Mouse (Mus musculus) R1 (cell line): ENCODE measurements at regions not wholly inside any gene's neighbourhood (a gene's known extent, or its start where the extent isn't known, plus 50 kb on each side); places are given as distances from the start of the nearest gene placed in this dataset.

Experiments used
- DNase-seq: peaks from one replicate; pipeline ENCODE4 v3.0.0-alpha.2; 2018; ENCODE audit warnings: low read depth, low spot score

GRCm38 (mm10) chr10:115025950-115026349 is 158.9 kb downstream of the Tph2 start:
- DNase-seq, result no peak

GRCm38 (mm10) chr10:115019443-115019842 is 165.4 kb downstream of the Tph2 start:
- no peak for DNase-seq

GRCm38 (mm10) chr10:115013491-115014001 is 171.3 kb downstream of the Tph2 start:
- DNase-seq, result peak; percentile 28

GRCm38 (mm10) chr10:115012922-115013321 is 171.9 kb downstream of the Tph2 start:
- DNase-seq, result no peak

- no peak for DNase-seq
Observed at GRCm38 (mm10) chr10:115012316-115012715, 172.5 kb downstream of the Tph2 start.

- DNase-seq, result no peak
Observed at GRCm38 (mm10) chr10:115011911-115012310, 172.9 kb downstream of the Tph2 start.

GRCm38 (mm10) chr10:114996400-114996799 is 188.4 kb downstream of the Tph2 start:
- no peak for DNase-seq

- no peak for DNase-seq
Observed at GRCm38 (mm10) chr10:114995211-114995908, 189.5 kb downstream of the Tph2 start.

GRCm38 (mm10) chr10:114988453-114989226 is 186.5 kb upstream of the Trhde start:
- no peak for DNase-seq

- DNase-seq, result no peak
Observed at GRCm38 (mm10) chr10:114972364-114972763, 170.3 kb upstream of the Trhde start.

GRCm38 (mm10) chr10:114963656-114964055 is 161.5 kb upstream of the Trhde start:
- no peak for DNase-seq

- DNase-seq, result no peak
Observed at GRCm38 (mm10) chr10:114957909-114958308, 155.8 kb upstream of the Trhde start.

GRCm38 (mm10) chr10:114956257-114956656 is 154.2 kb upstream of the Trhde start:
- no peak for DNase-seq

GRCm38 (mm10) chr10:114955608-114956007 is 153.5 kb upstream of the Trhde start:
- DNase-seq, result no peak

GRCm38 (mm10) chr10:114953358-114953757 is 151.3 kb upstream of the Trhde start:
- no peak for DNase-seq

GRCm38 (mm10) chr10:114949194-114949593 is 147.1 kb upstream of the Trhde start:
- no peak for DNase-seq

GRCm38 (mm10) chr10:114924746-114925145 is 122.6 kb upstream of the Trhde start:
- DNase-seq, result no peak

- DNase-seq, result no peak
Observed at GRCm38 (mm10) chr10:114913971-114914370, 111.9 kb upstream of the Trhde start.

GRCm38 (mm10) chr10:114891916-114892315 is 89.8 kb upstream of the Trhde start:
- no peak for DNase-seq

- no peak for DNase-seq
Observed at GRCm38 (mm10) chr10:114890726-114891430, 88.8 kb upstream of the Trhde start.

- DNase-seq, result no peak
Observed at GRCm38 (mm10) chr10:114871201-114871600, 69.1 kb upstream of the Trhde start.

- DNase-seq, result no peak
Observed at GRCm38 (mm10) chr10:114857166-114857565, 55.1 kb upstream of the Trhde start.
